Mouse (Mus musculus): ENCODE measurements around the gene Zfp316. TPM values are rescaled to one million over a fixed set of nuclear protein-coding genes. Genes with fewer than 3 reads are reported as not detected.

Gene Zfp316
- polyA plus RNA-seq, 1 experiment from 2014 or later = 1.5 TPM

- Histone ChIP-seq H3K4me1 (ENCODE audit: control insufficient read depth, insufficient read depth, low read length) (no peaks in the 10 kb centered on the region), H3K9ac (ENCODE audit: low read length) (no peak within 1 kb of the TSS), H3K9me3 (replicated peaks; ENCODE audit: control insufficient read depth, low read length) (0 out of 2 replicates have a peak, but pooled peaks cover 3% of the 10 kb centered on the region), H3K4me3 (ENCODE audit: low read length) (no peak within 1 kb of the TSS), H3K36me3 (ENCODE audit: control insufficient read depth, insufficient read depth) (no peaks in the 10 kb centered on the region), H3K4me2 (ENCODE audit: low read depth, low read length) (no peak within 1 kb of the TSS), H3K27me3 (ENCODE audit: control insufficient read depth, insufficient read depth, low read length) (no peaks in the 10 kb centered on the region), H3K27ac (ENCODE audit: low read length) (no peak within 1 kb of the TSS)
- 78% methylated on average over 3 of the region's 3 CpGs for WGBS
- ATAC-seq (replicated peaks; ENCODE audit: extremely low read depth, insufficient read depth, low FRiP score) = no peak
These were observed 43.0 kb downstream of the Zfp316 start, which contains the start of gene Spdye4a for GRCm38 (mm10) chr5:143226790-143227189. Gene Spdye4a, minus strand, starts transcription at chr5:143226890.

GRCm38 (mm10) chr5:143222287-143222686 lies 47.5 kb downstream of the Zfp316 start:
- Histone ChIP-seq H3K4me1 (ENCODE audit: control insufficient read depth, insufficient read depth, low read length) (no peaks in the 10 kb centered on the region), H3K36me3 (ENCODE audit: control insufficient read depth, insufficient read depth) (no peaks in the 10 kb centered on the region), H3K27me3 (ENCODE audit: control insufficient read depth, insufficient read depth, low read length) (no peaks in the 10 kb centered on the region), H3K4me3 (ENCODE audit: low read length) (no peak overlapping the region), H3K9ac (ENCODE audit: low read length) (no peak overlapping the region), H3K4me2 (ENCODE audit: low read depth, low read length) (no peak overlapping the region), H3K9me3 (replicated peaks; ENCODE audit: control insufficient read depth, low read length) (no peaks in the 10 kb centered on the region), H3K27ac (ENCODE audit: low read length) (no peak overlapping the region)
- no peak for ATAC-seq (replicated peaks; ENCODE audit: extremely low read depth, insufficient read depth, low FRiP score)
- WGBS = 69% methylated on average over 1 of the region's 1 CpGs

GRCm38 (mm10) chr5:143220996-143221395 lies 48.8 kb downstream of the Zfp316 start:
- Histone ChIP-seq H3K4me3 (ENCODE audit: low read length) (no peak overlapping the region), H3K9me3 (replicated peaks; ENCODE audit: control insufficient read depth, low read length) (no peaks in the 10 kb centered on the region), H3K27me3 (ENCODE audit: control insufficient read depth, insufficient read depth, low read length) (no peaks in the 10 kb centered on the region), H3K27ac (ENCODE audit: low read length) (no peak overlapping the region), H3K4me1 (ENCODE audit: control insufficient read depth, insufficient read depth, low read length) (no peaks in the 10 kb centered on the region), H3K4me2 (ENCODE audit: low read depth, low read length) (no peak overlapping the region), H3K9ac (ENCODE audit: low read length) (no peak overlapping the region), H3K36me3 (ENCODE audit: control insufficient read depth, insufficient read depth) (no peaks in the 10 kb centered on the region)
- 74% methylated on average over 5 of the region's 5 CpGs for WGBS
- ATAC-seq (replicated peaks; ENCODE audit: extremely low read depth, insufficient read depth, low FRiP score) = no peak

DNA sequence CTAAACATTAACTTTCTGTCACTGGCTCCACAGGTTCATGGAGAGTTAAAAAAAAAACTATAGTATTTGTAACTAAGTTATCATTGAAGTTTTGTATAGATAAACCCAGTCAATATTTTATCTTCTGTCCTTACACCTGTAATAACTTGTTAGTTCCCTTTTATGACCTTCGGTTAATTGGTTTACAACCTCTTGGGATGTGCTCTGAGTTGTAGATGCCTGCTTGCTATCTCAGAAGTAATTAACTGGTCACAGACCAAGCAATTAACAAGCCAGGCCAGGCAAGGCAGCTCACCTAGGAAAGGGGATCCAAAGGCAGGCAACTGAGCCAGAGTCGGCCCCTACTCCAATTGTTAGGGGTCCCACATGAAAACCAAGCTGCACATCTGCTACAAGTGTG lies 56.0 kb downstream of the Zfp316 start:
- H3K4me2 ChIP-seq (ENCODE audit: low read depth, low read length) = no peak overlapping the region
- H3K4me3 ChIP-seq (ENCODE audit: low read length) = no peak overlapping the region
- H3K27me3 ChIP-seq (ENCODE audit: control insufficient read depth, insufficient read depth, low read length) = no peaks in the 10 kb centered on the region
- H3K27ac ChIP-seq (ENCODE audit: low read length) = no peak overlapping the region
- H3K9me3 ChIP-seq (replicated peaks; ENCODE audit: control insufficient read depth, low read length) = peaks cover 1% of the 10 kb centered on the region
- 81% methylated on average over 2 of the region's 2 CpGs for WGBS
- no peaks in the 10 kb centered on the region for H3K36me3 ChIP-seq (ENCODE audit: control insufficient read depth, insufficient read depth)
- no peak overlapping the region for H3K9ac ChIP-seq (ENCODE audit: low read length)
- H3K4me1 ChIP-seq (ENCODE audit: control insufficient read depth, insufficient read depth, low read length) = no peaks in the 10 kb centered on the region
- no peak for ATAC-seq (replicated peaks; ENCODE audit: extremely low read depth, insufficient read depth, low FRiP score)

DNA sequence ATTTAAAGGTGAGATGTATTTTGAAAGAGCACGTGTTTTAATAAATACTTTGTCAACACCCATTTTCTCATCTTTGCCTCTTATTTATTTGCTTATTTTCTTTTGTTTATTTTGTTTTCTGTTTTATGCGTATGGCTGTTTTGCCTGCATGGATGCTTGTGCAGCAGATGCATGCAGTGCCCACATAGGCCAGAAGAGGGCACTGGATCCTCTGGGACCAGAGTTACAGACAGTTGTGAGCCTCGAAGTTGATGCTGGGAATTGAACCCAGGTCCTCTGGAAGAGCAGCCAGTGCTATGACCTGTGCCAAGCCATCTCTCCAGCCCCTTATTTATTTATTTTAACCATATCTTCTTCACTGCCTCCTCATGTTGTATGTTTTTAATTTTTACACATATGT lies 64.8 kb downstream of the Zfp316 start:
- WGBS = 78% methylated on average over 3 of the region's 3 CpGs
- no peak for ATAC-seq (replicated peaks; ENCODE audit: extremely low read depth, insufficient read depth, low FRiP score)
- H3K27me3 ChIP-seq (ENCODE audit: control insufficient read depth, insufficient read depth, low read length) = no peaks in the 10 kb centered on the region

More for the DNA sequence above, 64.8 kb downstream of the Zfp316 start:
- Histone ChIP-seq H3K4me3 (ENCODE audit: low read length) (no peak overlapping the region), H3K27ac (ENCODE audit: low read length) (no peak overlapping the region), H3K9me3 (replicated peaks; ENCODE audit: control insufficient read depth, low read length) (peaks cover 9% of the 10 kb centered on the region), H3K4me2 (ENCODE audit: low read depth, low read length) (no peak overlapping the region), H3K9ac (ENCODE audit: low read length) (no peak overlapping the region), H3K36me3 (ENCODE audit: control insufficient read depth, insufficient read depth) (no peaks in the 10 kb centered on the region), H3K4me1 (ENCODE audit: control insufficient read depth, insufficient read depth, low read length) (no peaks in the 10 kb centered on the region)

Other genes starting within 250 kb of the Zfp316 start
- gene Rnf216, start 157.0 kb downstream of the Zfp316 start, polyA plus RNA-seq (2015; fragmentation: Nextera tagmentation; extraction: Ambion mirVana) = 22.7 and 24.7 TPM in 2 replicates
- not detected in 2 replicates for gene Olfr718-ps1, start 122.4 kb downstream of the Zfp316 start, polyA plus RNA-seq (2015; fragmentation: Nextera tagmentation; extraction: Ambion mirVana)
- gene Rbak, start 89.2 kb downstream of the Zfp316 start, polyA plus RNA-seq (2015; fragmentation: Nextera tagmentation; extraction: Ambion mirVana) = 7.5 TPM in 2 replicates
- not detected in 2 replicates for gene Spdye4b, start 89.0 kb downstream of the Zfp316 start, polyA plus RNA-seq (2015; fragmentation: Nextera tagmentation; extraction: Ambion mirVana)
- gene Spdye4a, start 43.1 kb downstream of the Zfp316 start, polyA plus RNA-seq (2015; fragmentation: Nextera tagmentation; extraction: Ambion mirVana) = not detected in 2 replicates
- gene Zfp12, start 34.9 kb downstream of the Zfp316 start, polyA plus RNA-seq (2015; fragmentation: Nextera tagmentation; extraction: Ambion mirVana) = 7.5 and 7.8 TPM in 2 replicates
- gene Zfp853, start 23.6 kb upstream of the Zfp316 start, polyA plus RNA-seq (2015; fragmentation: Nextera tagmentation; extraction: Ambion mirVana) = not detected in 2 replicates
- 24.0 TPM in 2 replicates for gene E130309D02Rik, start 45.3 kb upstream of the Zfp316 start, polyA plus RNA-seq (2015; fragmentation: Nextera tagmentation; extraction: Ambion mirVana)
- 57.0 and 58.7 TPM in 2 replicates for gene Zdhhc4, start 59.2 kb upstream of the Zfp316 start, polyA plus RNA-seq (2015; fragmentation: Nextera tagmentation; extraction: Ambion mirVana)
- 0.08 TPM in 1 of 2 replicates, not detected in the other for gene Grid2ip, start 87.3 kb upstream of the Zfp316 start, polyA plus RNA-seq (2015; fragmentation: Nextera tagmentation; extraction: Ambion mirVana)
- gene Kdelr2, start 133.8 kb upstream of the Zfp316 start, polyA plus RNA-seq (2015; fragmentation: Nextera tagmentation; extraction: Ambion mirVana) = 194 and 203 TPM in 2 replicates
- gene Daglb, start 194.6 kb upstream of the Zfp316 start, polyA plus RNA-seq (2015; fragmentation: Nextera tagmentation; extraction: Ambion mirVana) = 8.9 and 9.3 TPM in 2 replicates